ENCODE assay signal across 10 mouse cellular contexts in the genomic region with DNA sequence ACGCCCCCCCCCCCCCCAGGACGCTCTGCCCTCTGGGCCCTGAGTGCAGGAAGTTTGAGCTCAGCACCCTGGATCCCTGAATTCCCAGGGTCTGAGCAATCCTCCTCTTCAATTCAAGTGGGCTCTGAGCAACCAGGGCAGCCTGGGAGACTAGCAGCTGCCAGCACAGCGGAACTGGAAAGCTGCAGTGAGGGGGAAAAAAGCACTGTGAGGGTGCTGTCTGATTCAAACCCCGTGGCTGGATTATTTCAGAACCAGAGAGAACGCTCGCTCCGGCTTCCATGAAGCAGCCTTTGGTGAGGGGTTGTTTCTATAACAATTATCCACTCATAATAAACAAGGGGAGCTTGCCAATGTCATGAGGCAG.
DNase-seq lines count a peak whose midpoint lies in the region; ATAC-seq lines count a peak whose summit lies in the region.
"Had no signal": no experiment of that assay in that cellular context is flagged by ENCODE, and none has a peak within 500 bp of the region (broad histone marks: within the 10 kb centered on the region; RNA-seq: fewer than 3 reads in every experiment).

No protein-coding gene starts in this region.

- peak overlapping the region; percentile 11; the same call in 1 of the 2 replicates for H3K27ac ChIP-seq in kidney, embryonic 14.5 days (ENCODE audit: low read depth, low read length)
- H3K27ac ChIP-seq in intestine, embryonic 16.5 days (ENCODE audit: low read length) = peak overlapping the region; percentile 41; the same call in 1 of the 2 replicates

- no peaks in the 10 kb centered on the region for H3K36me3 ChIP-seq in kidney, embryonic 14.5 days (ENCODE audit: control insufficient read depth, insufficient read depth, low read length)
- no peaks in the 10 kb centered on the region for H3K36me3 ChIP-seq in intestine, embryonic 16.5 days (ENCODE audit: control insufficient read depth, insufficient read depth, low read length)

- no peak overlapping the region for H3K4me3 ChIP-seq in kidney, embryonic 14.5 days (ENCODE audit: low read length)
- H3K4me3 ChIP-seq in intestine, embryonic 16.5 days (ENCODE audit: low read length) = no peak overlapping the region

- no peak for ATAC-seq in kidney, embryonic 14.5 days (ENCODE audit: low FRiP score, low TSS enrichment)
- ATAC-seq in intestine, embryonic 16.5 days = no peak
- ATAC-seq in erythroblast, adult 5-6 weeks (replicated peaks; ENCODE audit: low FRiP score, poor library complexity, severe bottlenecking) = no peak

- H3K4me2 ChIP-seq in kidney, embryonic 14.5 days (replicated peaks; ENCODE audit: low read depth, low read length) = no peak overlapping the region
- no peak overlapping the region for H3K4me2 ChIP-seq in intestine, embryonic 16.5 days (ENCODE audit: low read depth, low read length)

- H3K4me1 ChIP-seq in kidney, embryonic 14.5 days (ENCODE audit: control insufficient read depth, insufficient read depth, low read length) = peaks cover 24% of the 10 kb centered on the region
- H3K4me1 ChIP-seq in intestine, embryonic 16.5 days (ENCODE audit: control insufficient read depth, insufficient read depth, low read length) = peaks cover 14% of the 10 kb centered on the region

- no peak overlapping the region for H3K9ac ChIP-seq in kidney, embryonic 14.5 days (ENCODE audit: low read depth, low read length)
- H3K9ac ChIP-seq in intestine, embryonic 16.5 days (ENCODE audit: low read depth, low read length) = 0 out of 2 replicates have a peak overlapping the region, but pooled peaks have one; percentile 27

- H3K9me3 ChIP-seq in kidney, embryonic 14.5 days (ENCODE audit: control insufficient read depth, low read length) = no peaks in the 10 kb centered on the region
- no peaks in the 10 kb centered on the region for H3K9me3 ChIP-seq in intestine, embryonic 16.5 days (ENCODE audit: control insufficient read depth, low read length)

- 41% methylated on average over 7 of the region's 7 CpGs for WGBS in kidney, embryonic 14.5 days
- WGBS in intestine, embryonic 16.5 days = 35% methylated on average over 7 of the region's 7 CpGs

- no peaks in the 10 kb centered on the region for H3K27me3 ChIP-seq in kidney, embryonic 14.5 days (ENCODE audit: control insufficient read depth, insufficient read depth, low read length)
- no peaks in the 10 kb centered on the region for H3K27me3 ChIP-seq in intestine, embryonic 16.5 days (replicated peaks; ENCODE audit: control insufficient read depth, insufficient read depth, low read length)

- no peak for DNase-seq in kidney, adult 8-10 months
- peak; percentile 30 to 36 for DNase-seq in right cerebral cortex, adult 2 months (ENCODE audit: low spot score in 2 of 2)
- no peak for DNase-seq in right cerebral cortex, postnatal 36 days (ENCODE audit: low spot score in 2 of 2)
- DNase-seq in adipocyte (ENCODE audit: low spot score) = no peak
- DNase-seq: cerebellum, postnatal 36 days; kidney, postnatal 14 days; thymus, adult 18-20 months had no signal

Comparison
In these comparisons a context has a peak if more than half of its experiments do, and no peak if none do; other contexts are left out.
1. DNase-seq: peak in right cerebral cortex, adult 2 months (2 of 2); none in kidney, adult 8-10 months (0 of 2), right cerebral cortex, postnatal 36 days (0 of 2) and adipocyte (single experiment).